32 mouse cellular contexts compared by ENCODE assay signal in the genomic region with DNA sequence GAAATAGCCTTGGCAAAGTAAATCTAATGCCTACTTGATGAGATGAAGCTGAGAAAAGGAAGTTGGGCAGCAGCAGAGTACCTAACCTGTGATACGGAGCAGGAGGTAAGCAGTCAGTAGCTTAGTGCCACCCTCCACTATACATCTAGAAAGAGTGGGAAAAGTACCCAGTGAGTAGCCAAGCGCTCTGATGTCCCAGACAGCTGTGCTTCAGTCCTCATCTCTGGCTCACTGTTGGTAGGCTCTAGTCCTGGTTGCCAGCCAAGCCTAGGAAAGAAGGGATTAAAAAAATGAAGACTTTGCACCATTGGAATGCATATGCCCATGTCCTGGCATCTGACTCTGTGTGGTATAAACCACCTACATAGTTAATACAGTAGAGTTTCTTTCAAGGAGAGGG.
"Had no signal": no experiment of that assay in that cellular context is flagged by ENCODE, and none has a peak within 500 bp of the region (broad histone marks: within the 10 kb centered on the region; RNA-seq: fewer than 3 reads in every experiment).

No protein-coding gene starts in this region.

- DNase-seq: left cerebral cortex, postnatal 4 days; liver; liver, embryonic 13.5 days; liver, postnatal 0 days; lung, adult 18-20 months; lung, adult 2 months; lung, embryonic 14.5 days; lung, postnatal 10 days; lung, postnatal 14 days; lung, postnatal 36 days; lung, postnatal 4 days; midbrain, embryonic 14.5 days had no signal

- H3K4me2 ChIP-seq: limb, embryonic 12.5 days; limb, embryonic 13.5 days; limb, embryonic 15.5 days; liver, embryonic 11.5 days; liver, embryonic 12.5 days; liver, embryonic 13.5 days; liver, embryonic 15.5 days; lung, embryonic 14.5 days; lung, embryonic 15.5 days; midbrain, embryonic 11.5 days; midbrain, embryonic 12.5 days; midbrain, embryonic 13.5 days; midbrain, embryonic 15.5 days; neural tube, embryonic 12.5 days; neural tube, embryonic 13.5 days had no signal

- ATAC-seq: liver, embryonic 12.5 days; liver, postnatal 0 days; lung, postnatal 0 days; midbrain, embryonic 13.5 days; midbrain, embryonic 15.5 days; midbrain, embryonic 16.5 days had no signal

- H3K4me3 ChIP-seq: limb, embryonic 10.5 days; limb, embryonic 12.5 days; limb, embryonic 13.5 days; limb, embryonic 15.5 days; liver, embryonic 12.5 days; liver, embryonic 13.5 days; liver, embryonic 15.5 days; lung, embryonic 15.5 days; megakaryocyte, embryonic 14.5 days; midbrain, embryonic 10.5 days; midbrain, embryonic 12.5 days; midbrain, embryonic 13.5 days; midbrain, embryonic 15.5 days; neural tube, embryonic 12.5 days; neural tube, embryonic 13.5 days had no signal

- H3K4me1 ChIP-seq: limb, embryonic 10.5 days; limb, embryonic 12.5 days; midbrain, embryonic 12.5 days; neural tube, embryonic 12.5 days had no signal

- H3K27ac ChIP-seq: limb, embryonic 10.5 days; limb, embryonic 12.5 days; limb, embryonic 13.5 days; limb, embryonic 15.5 days; liver, embryonic 12.5 days; liver, embryonic 13.5 days; liver, embryonic 14.5 days; liver, embryonic 15.5 days; lung, embryonic 15.5 days; macrophage; midbrain, embryonic 10.5 days; midbrain, embryonic 12.5 days; midbrain, embryonic 13.5 days; midbrain, embryonic 15.5 days; neural tube, embryonic 12.5 days; neural tube, embryonic 13.5 days had no signal

- H3K27me3 ChIP-seq: limb, embryonic 12.5 days; limb, embryonic 13.5 days; limb, embryonic 15.5 days; liver, embryonic 12.5 days; liver, embryonic 13.5 days; liver, embryonic 15.5 days; lung, embryonic 15.5 days; megakaryocyte, embryonic 14.5 days; midbrain, embryonic 12.5 days; midbrain, embryonic 13.5 days; midbrain, embryonic 15.5 days; neural tube, embryonic 12.5 days; neural tube, embryonic 13.5 days had no signal

- H3K9me3 ChIP-seq: limb, embryonic 10.5 days; limb, embryonic 12.5 days; limb, embryonic 13.5 days; limb, embryonic 15.5 days; liver, embryonic 12.5 days; liver, embryonic 13.5 days; liver, embryonic 15.5 days; lung, embryonic 15.5 days; megakaryocyte, embryonic 14.5 days; midbrain, embryonic 10.5 days; midbrain, embryonic 12.5 days; midbrain, embryonic 13.5 days; midbrain, embryonic 15.5 days; neural tube, embryonic 12.5 days; neural tube, embryonic 13.5 days had no signal

- H3K9ac ChIP-seq: limb, embryonic 12.5 days; limb, embryonic 13.5 days; limb, embryonic 15.5 days; liver, embryonic 12.5 days; liver, embryonic 13.5 days; liver, embryonic 14.5 days; liver, embryonic 15.5 days; liver, postnatal 0 days; lung, embryonic 14.5 days; lung, embryonic 15.5 days; midbrain, embryonic 12.5 days; midbrain, embryonic 13.5 days; midbrain, embryonic 15.5 days; neural tube, embryonic 12.5 days; neural tube, embryonic 13.5 days had no signal
